Mouse (Mus musculus) G1E-ER4 (cell line): ENCODE data around the gene Ercc5. TPM values are rescaled to one million over a fixed set of nuclear protein-coding genes. Genes with fewer than 3 reads are reported as not detected.

Experiments used
- GATA1 ChIP-seq: IDR thresholded peaks from one replicate; pipeline ENCODE4 v1.8.0; 2012; ENCODE audit warnings: low read length, inconsistent platforms
- polyA plus RNA-seq: library from polyadenylated mRNA; stranded (reverse); fragments of >175 nt; gene quantifications from 2 replicates; pipeline ENCODE4 v1.2.3, GENCODE M21; 2012

Gene Ercc5
- polyA plus RNA-seq: 6.6 and 9.1 TPM in 2 replicates

DNA sequence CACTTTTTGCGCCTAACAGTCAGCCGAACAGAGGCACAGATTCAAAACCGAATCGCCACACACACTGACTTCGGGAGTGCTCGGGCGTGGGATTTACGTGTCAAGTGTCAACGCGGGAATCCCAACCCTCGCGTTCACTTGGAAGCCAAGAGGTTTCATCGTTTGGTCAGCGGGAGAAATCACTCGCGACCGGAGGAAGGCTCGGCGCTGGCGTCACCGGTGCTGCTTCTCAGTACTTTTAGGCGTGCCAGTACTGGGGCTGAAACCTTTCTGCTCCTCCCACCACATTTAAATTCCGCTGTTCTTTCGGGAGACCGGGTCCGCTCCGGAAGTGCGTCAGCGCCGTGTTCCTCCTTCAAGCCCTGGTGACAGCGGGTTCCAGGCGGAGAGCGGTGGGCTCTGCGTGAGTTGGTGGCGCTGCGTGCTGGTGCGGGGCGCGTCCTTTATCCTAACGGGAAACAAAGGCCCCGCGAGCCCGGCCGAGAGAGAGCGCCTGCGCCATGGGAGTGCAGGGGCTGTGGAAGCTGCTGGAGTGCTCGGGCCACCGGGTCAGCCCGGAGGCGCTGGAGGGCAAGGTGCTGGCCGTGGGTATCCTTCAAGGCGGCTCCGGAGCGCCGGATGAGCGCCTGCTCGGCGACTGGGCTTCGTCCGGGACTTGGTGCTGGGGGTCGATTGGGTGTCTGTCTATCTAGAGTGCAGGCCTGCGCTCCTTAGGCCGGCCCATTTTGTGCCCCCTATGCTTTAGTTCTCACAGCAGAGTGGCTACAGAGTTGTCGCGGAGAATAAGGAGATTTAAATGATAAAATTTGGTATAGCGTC lies at the start of gene Ercc5:
Gene Ercc5, plus strand, starts transcription at position 182 of the 819 bp plus-strand sequence.
- TF ChIP-seq GATA1: no peak

- TF ChIP-seq GATA1: peak; percentile 32
Observed at GRCm38 (mm10) chr1:44101448-44102225, 45.9 kb upstream of the Ercc5 start.

DNA sequence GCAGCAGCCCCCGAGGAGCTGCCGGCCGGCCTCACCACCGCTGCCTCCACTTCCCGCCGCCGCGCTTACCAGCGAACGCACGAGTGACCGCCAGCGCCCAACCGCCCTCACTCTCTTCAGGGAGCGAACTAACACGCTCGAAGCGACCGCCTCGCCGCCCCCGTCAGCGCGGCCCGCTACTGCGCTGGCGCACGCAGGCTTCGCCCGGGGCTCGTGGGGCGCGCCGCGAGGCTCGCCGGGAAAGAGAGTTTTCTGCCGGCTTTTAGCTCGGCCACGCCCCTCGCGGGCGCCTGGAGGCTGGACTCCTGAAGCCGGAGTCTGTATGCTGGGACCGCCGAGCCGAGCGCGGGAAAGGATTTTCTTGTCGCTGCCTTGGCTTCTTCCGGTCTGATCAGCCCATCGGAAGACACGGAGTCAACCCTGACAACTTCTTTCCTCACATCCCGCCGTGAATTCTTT lies 45.3 kb upstream of the Ercc5 start, which contains the start of gene Tex30:
Gene Tex30, minus strand, starts transcription at position 183 of the 459 bp plus-strand sequence.
- no peak for TF ChIP-seq GATA1

GRCm38 (mm10) chr1:44102939-44103338 lies 44.6 kb upstream of the Ercc5 start:
- TF ChIP-seq GATA1: no peak

DNA sequence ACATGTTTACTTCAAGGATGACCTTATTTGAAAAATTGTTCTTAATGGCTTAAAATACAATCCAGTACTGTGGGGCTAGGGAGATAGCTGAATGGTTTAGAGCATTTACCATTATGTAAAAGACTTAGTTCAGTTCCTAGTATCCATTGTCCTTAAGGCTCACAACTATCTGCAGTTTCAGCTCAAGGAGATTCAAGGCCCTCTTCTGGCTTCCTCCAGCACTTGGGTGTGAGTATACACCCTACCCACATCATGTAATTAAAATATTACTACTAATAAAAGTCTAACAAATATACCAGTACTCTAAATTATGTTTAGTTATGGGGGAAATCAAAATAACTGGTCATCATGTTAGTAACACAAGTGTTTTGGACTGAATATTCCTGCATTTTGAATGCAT lies 30.0 kb upstream of the Ercc5 start:
- TF ChIP-seq GATA1: no peak

DNA sequence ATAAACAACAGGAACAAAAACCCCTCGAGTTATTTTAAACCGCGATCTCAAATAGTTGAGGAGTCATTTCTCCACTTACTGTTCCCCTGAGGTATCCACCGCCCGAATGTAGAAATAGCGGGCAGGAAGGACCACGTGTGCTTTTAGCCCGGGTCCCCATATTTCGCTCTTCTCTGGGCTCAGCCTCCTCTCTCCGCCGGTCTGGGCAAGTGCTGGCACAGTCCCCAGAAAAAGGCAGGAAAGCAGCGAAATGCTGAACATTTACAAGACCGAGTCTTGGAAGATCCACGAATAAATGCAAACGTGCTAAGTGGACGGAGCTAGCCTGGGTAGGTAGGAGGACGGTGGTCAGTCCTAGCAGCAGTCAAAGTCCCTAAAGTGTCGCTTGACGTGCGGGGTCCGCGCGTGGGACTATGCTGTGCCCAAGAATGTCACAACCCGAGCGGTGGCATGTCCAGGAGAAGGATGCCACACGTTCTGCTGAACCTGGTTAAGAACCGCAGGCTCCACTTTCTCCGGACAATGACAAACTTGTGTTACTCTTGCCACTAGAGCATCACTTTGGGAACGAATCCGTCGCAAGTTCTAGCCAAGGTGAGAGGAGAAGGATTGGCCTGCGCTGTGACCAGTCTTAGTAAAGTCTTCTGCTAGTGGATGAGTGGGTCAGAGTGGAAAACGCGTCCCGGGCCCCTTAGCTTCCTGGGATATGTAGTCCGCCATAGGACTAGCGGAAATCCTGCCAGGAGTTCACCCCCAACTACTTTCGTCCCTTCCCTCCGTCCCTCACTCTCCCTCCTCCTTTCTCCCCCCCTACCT lies 29.1 kb upstream of the Ercc5 start, which contains the start of the genes Kdelc1 and Bivm:
Gene Kdelc1, minus strand, starts transcription at position 570 of the 816 bp plus-strand sequence.
Gene Bivm, plus strand, starts transcription at position 719 of the 816 bp plus-strand sequence.
- no peak for TF ChIP-seq GATA1

DNA sequence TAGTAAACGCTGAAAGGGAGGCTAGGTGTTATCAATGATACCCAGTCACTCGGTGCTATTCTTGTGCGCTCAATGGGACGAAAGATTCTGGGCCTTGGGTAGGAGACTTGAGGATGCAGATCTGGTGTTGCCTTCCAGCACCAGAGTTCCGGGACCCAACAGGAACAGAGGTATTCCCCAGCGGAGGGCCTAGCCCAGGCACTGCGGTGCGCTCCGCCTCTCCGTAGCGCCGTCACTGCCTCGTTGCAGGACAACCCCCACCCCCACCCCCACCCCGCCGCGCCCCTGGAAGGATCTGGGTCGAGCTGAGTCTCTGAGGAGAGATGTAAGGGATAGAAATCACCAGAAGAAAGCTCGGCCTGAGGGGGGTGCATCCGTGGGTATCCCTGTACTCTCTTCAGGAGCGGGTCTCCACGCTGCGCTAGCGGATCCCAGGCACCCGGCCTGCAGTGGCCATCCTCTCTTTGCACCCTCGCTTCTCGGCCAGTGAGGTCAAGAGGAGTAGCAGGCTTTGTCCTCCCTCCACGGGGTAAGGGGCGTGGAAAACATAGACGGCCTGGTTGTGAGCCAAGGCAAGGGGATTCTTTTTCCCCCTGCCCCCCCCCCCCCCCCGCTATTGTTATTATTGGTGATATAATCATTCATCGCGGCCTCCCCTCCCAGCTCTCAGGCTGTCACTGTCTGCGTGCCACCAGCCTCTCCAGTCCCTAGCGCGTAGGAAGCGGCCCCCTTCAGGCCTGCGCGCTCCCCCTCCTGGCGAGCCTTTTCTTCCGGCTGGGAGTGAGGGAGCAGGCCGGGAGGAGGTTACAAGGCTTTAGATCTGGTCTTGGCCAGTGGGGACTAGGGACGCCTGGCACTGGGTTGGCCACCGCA lies 28.1 kb upstream of the Ercc5 start:
- TF ChIP-seq GATA1: no peak

- TF ChIP-seq GATA1: no peak
Observed at GRCm38 (mm10) chr1:44120074-44120406, 27.5 kb upstream of the Ercc5 start.

GRCm38 (mm10) chr1:44122256-44122655 lies 25.3 kb upstream of the Ercc5 start:
- no peak for TF ChIP-seq GATA1

DNA sequence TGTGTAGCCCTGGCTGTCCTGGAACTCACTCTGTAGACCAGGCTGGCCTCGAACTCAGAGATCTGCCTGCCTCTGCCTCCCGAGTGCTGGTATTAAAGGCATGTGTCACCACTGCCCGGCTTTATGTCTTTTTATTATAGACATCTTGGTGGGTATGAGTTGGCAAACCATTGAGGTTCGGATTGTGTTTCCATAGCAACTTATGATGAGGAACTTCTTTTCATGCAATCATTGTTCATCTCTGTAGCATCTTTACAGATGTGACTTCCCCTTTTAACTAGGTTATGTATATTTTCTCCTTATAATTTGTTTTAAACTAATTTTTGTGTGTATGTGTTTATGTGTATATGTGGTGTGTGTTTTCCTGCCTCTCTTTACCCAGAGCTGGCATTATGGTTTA lies 22.0 kb upstream of the Ercc5 start:
- TF ChIP-seq GATA1: no peak

- TF ChIP-seq GATA1: no peak
Observed at GRCm38 (mm10) chr1:44129929-44130581, 17.5 kb upstream of the Ercc5 start.

GRCm38 (mm10) chr1:44140232-44140631 lies 7.3 kb upstream of the Ercc5 start:
- TF ChIP-seq GATA1: no peak

GRCm38 (mm10) chr1:44142747-44143146 lies 4.8 kb upstream of the Ercc5 start:
- TF ChIP-seq GATA1: no peak

GRCm38 (mm10) chr1:44148706-44149105 lies 1.2 kb downstream of the Ercc5 start:
- TF ChIP-seq GATA1: no peak

- no peak for TF ChIP-seq GATA1
Observed at GRCm38 (mm10) chr1:44155287-44155686, 7.7 kb downstream of the Ercc5 start.
